Mouse (Mus musculus) frontal cortex, adult 2 months (tissue): ENCODE data around the gene Slfn14. TPM values are rescaled to one million over a fixed set of nuclear protein-coding genes. Genes with fewer than 3 reads are reported as not detected.

ENCODE experiments used
- polyA plus RNA-seq: library from polyadenylated mRNA; depleted of rRNA; stranded (reverse); fragments of >200 nt; gene quantifications from 2 replicates; pipeline ENCODE4 v1.2.3, GENCODE M21; 2012; rRNA removed

Gene Slfn14
- polyA plus RNA-seq, 1 experiment, result not detected

Other genes starting within 250 kb of the Slfn14 start
- gene Slfn2, start 221.6 kb downstream of the Slfn14 start, polyA plus RNA-seq, result 1.6 and 3.2 TPM in 2 replicates
- gene Slfn1, start 169.9 kb downstream of the Slfn14 start, polyA plus RNA-seq, result 0.08 TPM in 2 replicates
- 0.04 and 0.08 TPM in 2 replicates for gene Slfn4, start 111.5 kb downstream of the Slfn14 start, polyA plus RNA-seq
- gene Slfn3, start 95.4 kb downstream of the Slfn14 start, polyA plus RNA-seq, result 0.57 and 0.60 TPM in 2 replicates
- gene Ap2b1, start 12.3 kb upstream of the Slfn14 start, polyA plus RNA-seq, result 115 and 125 TPM in 2 replicates
- 7.3 and 8.7 TPM in 2 replicates for gene Pex12, start 15.9 kb upstream of the Slfn14 start, polyA plus RNA-seq
- 341 and 351 TPM in 2 replicates for gene Rasl10b, start 122.4 kb upstream of the Slfn14 start, polyA plus RNA-seq
- 0.04 TPM in 1 of 2 replicates, not detected in the other for gene Gas2l2, start 142.7 kb upstream of the Slfn14 start, polyA plus RNA-seq
- gene 1700020L24Rik, start 151.0 kb upstream of the Slfn14 start, polyA plus RNA-seq, result 0.60 and 0.80 TPM in 2 replicates
- 3.6 and 3.9 TPM in 2 replicates for gene Mmp28, start 176.3 kb upstream of the Slfn14 start, polyA plus RNA-seq
- gene Taf15, start 186.4 kb upstream of the Slfn14 start, polyA plus RNA-seq, result 70.8 and 70.9 TPM in 2 replicates
- not detected in 2 replicates for gene Heatr9, start 235.4 kb upstream of the Slfn14 start, polyA plus RNA-seq
- gene Ccl5, start 243.8 kb upstream of the Slfn14 start, polyA plus RNA-seq, result 0.69 and 1.00 TPM in 2 replicates